Mouse (Mus musculus) kidney, adult 2 months (tissue): ENCODE measurements around the gene Ly6g6c.

ENCODE experiments used
- CTCF ChIP-seq: fragments of 200-500 bp; conservative IDR thresholded peaks from 2 replicates; pipeline ENCODE4 v1.5.1; 2011; ENCODE audit warnings: low read depth, mild to moderate bottlenecking, control low read depth, low read length, moderate library complexity, mixed read lengths; ENCODE audit not compliant: insufficient read depth, insufficient read length
- POLR2A ChIP-seq: fragments of 200-500 bp; IDR thresholded peaks from one replicate; pipeline ENCODE4 v1.6.1; 2011; ENCODE audit warnings: low read depth, low read length, control low read depth

DNA sequence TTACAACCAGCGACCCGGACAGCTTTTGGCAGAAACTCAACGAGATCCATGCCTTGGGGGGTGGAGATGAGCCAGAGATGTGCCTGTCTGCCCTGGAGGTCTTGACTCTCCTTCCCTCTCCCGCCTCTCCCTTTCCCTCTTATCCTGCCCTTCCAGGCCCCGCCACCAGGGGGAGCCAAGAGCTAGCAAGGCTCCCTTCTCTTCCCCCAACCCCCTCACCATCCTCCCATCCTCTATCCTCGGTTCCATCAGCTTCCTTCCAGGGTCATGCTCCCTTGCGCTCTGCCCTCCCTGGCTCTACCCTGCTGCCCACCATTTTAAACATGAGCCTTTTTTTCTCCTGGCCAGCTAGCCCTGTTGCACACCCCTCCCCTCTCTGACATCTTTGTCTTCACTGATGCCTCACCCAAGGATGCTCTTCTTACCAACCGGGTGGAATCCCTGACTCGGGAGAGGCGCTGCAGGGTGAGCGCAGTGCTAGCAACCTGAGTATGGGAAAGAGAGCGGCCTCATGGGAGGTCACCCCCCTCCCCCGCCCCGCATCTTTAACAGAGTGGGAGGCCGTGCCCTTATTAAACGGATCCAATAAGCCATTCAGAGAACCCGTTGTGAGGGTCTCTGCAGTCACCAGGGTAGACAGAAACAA, 43.9 kb upstream of the Ly6g6c start:
- TF ChIP-seq POLR2A, result no peak
- peak; percentile 95 for TF ChIP-seq CTCF
